24 mouse cellular contexts compared by ENCODE assay signal in genomic region chr12:91154052-91154451, GRCm38 (mm10).
"Had no signal": no experiment of that assay in that cellular context is flagged by ENCODE, and none has a peak within 500 bp of the region (broad histone marks: within the 10 kb centered on the region; RNA-seq: fewer than 3 reads in every experiment).

No protein-coding gene starts in this region.

- H3K9me3 ChIP-seq: heart, embryonic 13.5 days; heart, embryonic 15.5 days; hindbrain, embryonic 13.5 days; hindbrain, embryonic 15.5 days; limb, embryonic 13.5 days; limb, embryonic 15.5 days; liver, embryonic 12.5 days had no signal

- ATAC-seq: hindbrain, postnatal 0 days; liver, embryonic 12.5 days had no signal

- H3K4me1 ChIP-seq: heart, embryonic 13.5 days; heart, embryonic 15.5 days; hindbrain, embryonic 13.5 days; hindbrain, embryonic 15.5 days; limb, embryonic 13.5 days; limb, embryonic 15.5 days; liver, embryonic 12.5 days had no signal

- DNase-seq: gastrocnemius, adult 2 months; gastrocnemius, postnatal 10 days; gastrocnemius, postnatal 25 days; heart, adult 18-20 months; heart, postnatal 14 days; heart, postnatal 36 days; kidney, adult 18-20 months; kidney, adult 8-10 months; kidney, postnatal 10 days; kidney, postnatal 25 days; kidney, postnatal 4 days; layer of hippocampus, postnatal 36 days; left cerebral cortex, postnatal 4 days had no signal

- H3K27ac ChIP-seq: gastrocnemius, adult 2 months; heart, embryonic 13.5 days; heart, embryonic 15.5 days; hindbrain, embryonic 13.5 days; hindbrain, embryonic 15.5 days; hindbrain, postnatal 0 days; layer of hippocampus, adult 2 months; limb, embryonic 13.5 days; limb, embryonic 15.5 days; liver, embryonic 12.5 days; liver, embryonic 14.5 days had no signal

- H3K4me3 ChIP-seq: gastrocnemius, adult 2 months; heart, embryonic 13.5 days; heart, embryonic 15.5 days; hindbrain, embryonic 13.5 days; hindbrain, embryonic 15.5 days; layer of hippocampus, adult 2 months; limb, embryonic 13.5 days; limb, embryonic 15.5 days; liver, embryonic 12.5 days had no signal

- H3K9ac ChIP-seq: heart, embryonic 13.5 days; heart, embryonic 15.5 days; hindbrain, embryonic 13.5 days; hindbrain, embryonic 15.5 days; limb, embryonic 13.5 days; limb, embryonic 15.5 days; liver, embryonic 12.5 days; liver, embryonic 14.5 days had no signal

- H3K36me3 ChIP-seq: heart, embryonic 13.5 days; heart, embryonic 15.5 days; hindbrain, embryonic 13.5 days; hindbrain, embryonic 15.5 days; limb, embryonic 13.5 days; limb, embryonic 15.5 days; liver, embryonic 12.5 days had no signal

- H3K4me2 ChIP-seq: heart, embryonic 11.5 days; heart, embryonic 13.5 days; heart, embryonic 15.5 days; hindbrain, embryonic 13.5 days; hindbrain, embryonic 15.5 days; limb, embryonic 13.5 days; limb, embryonic 15.5 days; liver, embryonic 12.5 days had no signal

- H3K27me3 ChIP-seq: heart, embryonic 13.5 days; heart, embryonic 15.5 days; hindbrain, embryonic 13.5 days; hindbrain, embryonic 15.5 days; limb, embryonic 13.5 days; limb, embryonic 15.5 days; liver, embryonic 12.5 days had no signal
